Mouse (Mus musculus) cerebellum, adult 2 months (tissue): Measurements from ENCODE around the gene Col24a1. TPM values are rescaled to one million over a fixed set of nuclear protein-coding genes. Genes with fewer than 3 reads are reported as not detected.

Source experiments
- DNase-seq, 2 experiments: peaks; one replicate each; pipeline ENCODE4 v3.0.0; 2021
- H3K27ac ChIP-seq: fragments of 200-500 bp; 2 replicates; pipeline ENCODE4 v1.5.1; 2012; ENCODE audit warnings: low read length, control low read depth, inconsistent platforms; ENCODE audit not compliant: insufficient read depth
- H3K27me3 ChIP-seq: fragments of 200-500 bp; 2 replicates; pipeline ENCODE4 v1.6.1; 2012; ENCODE audit warnings: inconsistent platforms, mild to moderate bottlenecking, low read length, moderate library complexity; ENCODE audit not compliant: control insufficient read depth, insufficient read depth
- H3K4me1 ChIP-seq: fragments of 200-500 bp; 2 replicates; pipeline ENCODE4 v1.6.1; 2011; ENCODE audit warnings: low read length; ENCODE audit not compliant: control insufficient read depth, insufficient read depth
- H3K4me3 ChIP-seq: fragments of 200-500 bp; replicated peaks from 2 replicates; pipeline ENCODE3; 2011; ENCODE audit warnings: mild to moderate bottlenecking, low read depth, low read length, control low read depth; ENCODE audit not compliant: insufficient read depth
- CTCF ChIP-seq: fragments of 200-500 bp; IDR thresholded peaks from 2 replicates; pipeline ENCODE4 v1.5.1; 2011; ENCODE audit warnings: low read depth, mild to moderate bottlenecking, control low read depth, low read length, moderate library complexity, borderline replicate concordance; ENCODE audit not compliant: insufficient read depth
- POLR2A ChIP-seq: fragments of 200-500 bp; IDR thresholded peaks from 2 replicates; pipeline ENCODE4 v1.6.1; 2011; ENCODE audit warnings: low read length, control low read depth, borderline replicate concordance; ENCODE audit not compliant: insufficient read depth
- WGBS: fragments of 180-500 bp; shearing (Covaris S2); methylation state at CpG from one replicate; pipeline ENCODE4 v1.1.7; 2018; 5-methylcytosine and 5-hydroxymethylcytosine counted together
- polyA plus RNA-seq: library from polyadenylated mRNA; depleted of rRNA; stranded (reverse); fragments of >200 nt; gene quantifications from 2 replicates; pipeline ENCODE4 v1.2.3, GENCODE M21; 2012

The Col24a1 gene
- polyA plus RNA-seq, 1 experiment = 3.0 TPM

DNA sequence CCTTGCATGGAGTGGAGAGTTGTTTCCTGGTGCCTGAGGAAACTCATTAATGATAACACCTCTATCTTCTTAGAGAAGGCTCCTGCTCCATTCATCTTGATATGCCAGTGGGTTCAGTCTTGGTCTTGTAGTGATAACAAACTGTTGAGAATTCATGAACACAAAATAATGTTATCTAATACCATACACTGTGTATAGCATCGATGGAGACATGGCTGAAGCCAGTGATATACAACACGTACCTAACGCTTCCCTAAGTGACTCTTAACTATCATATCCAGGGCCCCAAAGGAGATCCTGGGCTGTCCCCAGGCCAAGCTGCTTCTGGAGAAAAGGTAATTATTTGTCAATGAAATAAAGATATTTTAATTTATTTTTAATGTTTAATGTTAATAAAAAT, 33.1 kb downstream of the Col24a1 start:
- 94% methylated on average over 3 of the region's 3 CpGs for WGBS
- no peaks in the 10 kb centered on the region for H3K27me3 ChIP-seq
- no peak for TF ChIP-seq CTCF
- no peak for TF ChIP-seq POLR2A
- H3K27ac ChIP-seq = no peak overlapping the region
- no peak for DNase-seq
- H3K4me1 ChIP-seq = no peaks in the 10 kb centered on the region
- H3K4me3 ChIP-seq = no peak overlapping the region

DNA sequence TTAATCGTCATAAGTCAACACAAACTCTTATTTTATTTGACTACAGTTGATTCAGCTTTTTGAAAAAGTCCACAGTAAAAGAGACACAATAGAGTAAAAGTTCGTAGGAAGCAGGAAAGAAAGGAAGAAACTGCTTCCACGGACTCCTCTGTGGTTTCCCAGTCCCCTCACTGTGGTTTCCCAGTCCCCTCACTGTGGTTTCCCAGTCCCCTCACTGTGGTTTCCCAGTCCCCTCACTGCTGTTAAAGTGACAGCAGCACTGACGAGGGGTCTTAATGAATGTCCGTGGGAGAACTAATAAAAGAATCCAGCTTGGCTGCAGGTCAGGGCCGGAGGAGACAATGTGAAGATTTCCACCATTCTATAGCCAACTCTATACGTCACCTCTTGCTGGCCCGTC, 39.4 kb downstream of the Col24a1 start:
- 48% methylated on average over 8 of the region's 8 CpGs for WGBS
- no peaks in the 10 kb centered on the region for H3K4me1 ChIP-seq

GRCm38 (mm10) chr3:145334046-145334445, 41.8 kb downstream of the Col24a1 start:
- Histone ChIP-seq H3K4me1 (no peaks in the 10 kb centered on the region; the same call in 1 of the 2 replicates), H3K27ac (no peak overlapping the region), H3K27me3 (no peaks in the 10 kb centered on the region), H3K4me3 (no peak overlapping the region)
- DNase-seq = no peak
- 89% methylated on average over 3 of the region's 3 CpGs for WGBS
- TF ChIP-seq CTCF (no peak), POLR2A (no peak)

More for the DNA sequence above, 39.4 kb downstream of the Col24a1 start:
- Histone ChIP-seq H3K27ac (no peak overlapping the region), H3K4me3 (no peak overlapping the region), H3K27me3 (no peaks in the 10 kb centered on the region)
- TF ChIP-seq POLR2A (no peak), CTCF (no peak)
- no peak for DNase-seq

- TF ChIP-seq POLR2A (no peak), CTCF (no peak)
- no peak overlapping the region for H3K27ac ChIP-seq
- no peak for DNase-seq
- no peak overlapping the region for H3K4me3 ChIP-seq
- H3K4me1 ChIP-seq = no peaks in the 10 kb centered on the region; the same call in 1 of the 2 replicates
- 67% methylated on average over 2 of the region's 2 CpGs for WGBS
- no peaks in the 10 kb centered on the region for H3K27me3 ChIP-seq
Measured at GRCm38 (mm10) chr3:145337161-145337560, 44.9 kb downstream of the Col24a1 start.

- no peak overlapping the region for H3K27ac ChIP-seq
- no peaks in the 10 kb centered on the region for H3K27me3 ChIP-seq
- H3K4me1 ChIP-seq = no peaks in the 10 kb centered on the region; the same call in 1 of the 2 replicates
- 87% methylated on average over 10 of the region's 10 CpGs for WGBS
- TF ChIP-seq CTCF (no peak), POLR2A (no peak)
- H3K4me3 ChIP-seq = no peak overlapping the region
- no peak for DNase-seq
Measured at GRCm38 (mm10) chr3:145339851-145340499, 47.7 kb downstream of the Col24a1 start.

DNA sequence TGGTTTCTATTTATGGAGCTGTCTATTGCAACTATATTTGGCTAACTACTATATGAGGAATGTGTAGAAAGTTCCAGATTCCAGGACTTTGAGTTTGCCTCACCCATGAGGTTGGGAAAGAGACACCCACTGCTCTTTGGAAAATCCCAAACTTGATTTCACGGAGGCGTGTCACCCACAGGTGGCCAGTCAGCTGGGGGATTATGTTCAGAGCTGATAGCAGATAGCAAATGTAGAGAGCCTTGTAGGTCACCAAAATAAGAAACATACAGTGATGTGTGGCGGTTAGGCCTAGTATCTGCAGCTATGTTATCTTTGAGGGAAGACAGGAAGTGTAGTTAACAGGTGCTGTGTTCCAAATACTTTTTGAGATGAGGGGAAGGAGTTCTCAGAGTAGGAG, 56.4 kb downstream of the Col24a1 start:
- Histone ChIP-seq H3K27me3 (no peaks in the 10 kb centered on the region), H3K4me3 (no peak overlapping the region), H3K4me1 (no peaks in the 10 kb centered on the region), H3K27ac (no peak overlapping the region)
- TF ChIP-seq CTCF (no peak), POLR2A (no peak)
- WGBS = 88% methylated on average over 3 of the region's 3 CpGs
- no peak for DNase-seq

DNA sequence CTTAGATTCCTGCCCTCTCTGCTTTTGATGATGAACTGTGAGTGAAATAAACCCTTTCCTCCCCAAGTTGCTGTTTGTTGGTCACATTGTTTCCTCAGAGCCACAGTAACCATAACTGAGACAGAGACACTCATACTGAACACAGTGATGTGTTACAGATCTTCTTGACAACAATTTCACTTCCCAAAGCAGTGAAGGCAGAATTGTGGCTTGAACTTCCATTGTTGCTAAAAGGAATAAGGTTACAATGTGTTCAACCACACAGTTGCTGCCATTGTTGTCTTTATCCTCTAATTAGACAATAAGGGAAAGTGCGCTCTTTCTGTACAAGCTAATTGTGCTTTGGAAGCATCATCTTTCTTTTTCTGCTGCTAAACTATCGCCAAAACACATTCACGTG, 61.7 kb downstream of the Col24a1 start:
- no peak overlapping the region for H3K27ac ChIP-seq
- DNase-seq = no peak
- no peaks in the 10 kb centered on the region for H3K4me1 ChIP-seq
- WGBS = 93% methylated on average over 3 of the region's 3 CpGs
- no peak overlapping the region for H3K4me3 ChIP-seq
- TF ChIP-seq POLR2A (no peak), CTCF (no peak)
- H3K27me3 ChIP-seq = no peaks in the 10 kb centered on the region

DNA sequence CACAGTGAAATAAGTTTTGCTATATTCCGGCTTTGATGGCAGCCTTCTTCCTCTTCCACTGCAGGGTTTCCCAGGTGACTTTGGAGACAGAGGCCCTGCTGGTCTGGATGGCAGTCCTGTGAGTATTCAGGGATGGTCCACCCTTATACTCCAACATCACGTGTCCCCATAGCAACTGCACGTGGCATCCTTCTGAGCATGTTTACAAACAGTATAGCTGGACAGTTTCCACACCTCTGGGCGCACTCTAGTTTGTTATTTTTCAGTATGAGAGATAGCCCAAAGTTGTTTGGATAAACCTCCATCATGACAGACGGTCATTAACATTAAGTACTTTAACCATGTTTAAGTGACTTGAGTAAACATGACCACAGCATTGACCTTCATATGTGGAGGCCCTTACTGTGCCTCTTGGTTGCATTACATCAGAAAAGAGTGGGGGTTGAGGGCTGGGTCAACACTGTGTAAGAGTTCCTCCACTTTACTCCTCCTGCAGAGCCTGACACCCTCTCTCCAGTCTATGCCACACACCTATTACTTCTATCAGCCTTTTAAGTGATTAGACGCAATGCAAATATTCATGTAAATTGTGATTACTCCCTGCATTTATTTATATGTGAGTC, 64.7 kb downstream of the Col24a1 start:
- Histone ChIP-seq H3K4me3 (no peak overlapping the region), H3K27me3 (no peaks in the 10 kb centered on the region), H3K4me1 (no peaks in the 10 kb centered on the region), H3K27ac (no peak overlapping the region)
- 87% methylated on average over 6 of the region's 6 CpGs for WGBS
- TF ChIP-seq POLR2A (no peak), CTCF (no peak)
- DNase-seq = no peak
